Mouse (Mus musculus) neutrophil, adult 5-6 weeks (primary cell): Measurements from ENCODE around the gene Spata16. TPM values are rescaled to one million over a fixed set of nuclear protein-coding genes. Genes with fewer than 3 reads are reported as not detected.
"Not testable (repeated sequence)": the region's sequence is repeated elsewhere in the genome, so short reads cannot be mapped to it uniquely, and the experiment has no call there.

Experiments used
- ATAC-seq: fragments of 151-379, 151-347 bp; 2 replicates; pipeline ENCODE4 v1.8.0; 2017; ENCODE audit warnings: mild to moderate bottlenecking, moderate TSS enrichment; ENCODE audit not compliant: insufficient number of reproducible peaks, poor library complexity, low FRiP score, severe bottlenecking; ENCODE audit errors: extremely low read depth
- total RNA-seq: library from RNA; stranded (forward); fragments of 200-1000 nt; gene quantifications from 2 replicates; pipeline ENCODE4 v1.2.3, GENCODE M21; 2017

Spata16 gene
- not detected in 2 replicates for total RNA-seq

- ATAC-seq = no peak
Observed at GRCm38 (mm10) chr3:26637402-26637801, at the start of gene Spata16. Gene Spata16 (plus strand): TSS chr3:26637620.

GRCm38 (mm10) chr3:26604861-26605260 lies 32.6 kb upstream of the Spata16 start:
- no peak for ATAC-seq

GRCm38 (mm10) chr3:26608531-26608930 lies 28.9 kb upstream of the Spata16 start:
- no peak for ATAC-seq

- ATAC-seq = no peak
Observed at GRCm38 (mm10) chr3:26639214-26639613, 1.8 kb downstream of the Spata16 start.

GRCm38 (mm10) chr3:26639851-26640250 lies 2.4 kb downstream of the Spata16 start:
- no peak for ATAC-seq

- no peak for ATAC-seq
Observed at GRCm38 (mm10) chr3:26640321-26641075, 3.1 kb downstream of the Spata16 start.

DNA sequence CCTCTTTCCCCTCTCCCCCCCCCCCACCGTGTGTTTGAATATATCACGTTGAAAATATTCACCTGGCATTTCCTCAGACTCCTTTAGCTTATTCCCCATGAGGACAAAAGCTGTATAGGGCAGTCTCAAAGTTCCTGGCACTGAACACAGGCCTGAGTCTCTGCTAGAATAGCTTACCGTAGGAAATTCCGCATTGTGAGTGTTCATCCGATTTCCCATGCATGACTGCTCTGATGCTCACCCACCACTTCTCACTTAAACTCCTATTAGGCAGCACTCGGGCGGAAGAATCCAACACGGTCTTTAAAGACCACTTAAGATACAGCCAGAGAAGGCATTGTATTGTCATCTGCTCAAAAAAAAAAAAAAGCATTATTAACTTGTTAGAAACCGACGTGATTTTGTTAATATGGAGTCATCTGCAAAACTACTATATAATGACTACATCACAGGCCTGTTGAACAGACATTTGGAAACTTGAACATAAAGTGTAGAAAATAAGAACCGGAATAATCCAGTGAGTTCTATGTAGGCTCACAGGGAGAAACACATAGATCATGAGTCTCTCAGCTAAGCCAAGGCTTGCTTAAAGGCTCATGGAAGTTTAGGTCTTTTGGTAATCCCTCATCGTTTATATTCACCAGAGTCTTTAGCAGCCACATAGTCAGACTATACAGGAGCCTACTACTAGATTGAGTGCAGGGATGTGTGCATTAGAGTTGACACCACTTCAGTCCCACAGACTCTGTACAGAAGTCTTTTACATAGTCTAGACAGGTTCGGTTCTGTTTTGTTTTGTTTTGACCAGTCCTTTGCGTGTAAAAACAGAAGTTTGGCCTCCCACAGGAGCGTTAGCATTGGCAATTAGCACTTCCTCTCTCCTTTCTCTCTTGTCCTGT lies 4.2 kb downstream of the Spata16 start:
- ATAC-seq = no peak

DNA sequence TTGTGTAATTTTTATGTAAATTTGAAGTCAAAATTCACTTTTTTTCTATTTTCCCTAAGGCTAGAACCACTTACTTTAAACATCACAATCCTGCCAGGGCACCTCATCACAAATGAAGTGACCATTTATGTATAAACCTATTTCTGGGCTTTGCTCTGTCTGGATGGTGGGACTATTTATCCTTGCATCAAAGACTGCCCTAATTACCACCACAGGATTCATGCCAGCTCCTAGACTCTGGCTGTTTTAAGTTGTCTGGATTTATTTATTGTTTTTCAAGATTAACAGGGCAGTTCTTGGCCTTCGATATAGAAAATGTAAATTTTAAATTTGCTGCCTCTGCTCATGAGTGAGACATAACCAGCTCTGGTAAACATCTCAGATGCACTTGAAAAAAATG lies 6.7 kb downstream of the Spata16 start:
- ATAC-seq = no peak

GRCm38 (mm10) chr3:26646834-26647233 lies 9.4 kb downstream of the Spata16 start:
- ATAC-seq = no peak

DNA sequence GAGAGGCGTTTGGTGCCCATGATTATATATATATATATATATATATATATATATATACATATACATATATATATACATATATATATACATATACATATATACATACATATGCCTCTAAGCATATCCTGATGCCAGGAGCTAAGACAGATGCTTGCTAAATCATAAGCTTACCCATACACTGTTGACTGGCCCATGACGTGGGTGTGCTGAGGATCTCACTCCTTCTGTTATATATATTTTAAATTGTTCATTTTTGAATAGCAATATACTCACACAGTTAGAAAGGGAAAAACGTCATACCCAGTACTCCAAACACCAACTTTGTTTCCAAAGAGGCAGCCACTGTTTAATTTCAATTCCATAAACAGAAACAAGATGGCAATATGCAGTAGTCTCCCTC lies 48.4 kb downstream of the Spata16 start:
- no peak for ATAC-seq

- ATAC-seq = not testable (repeated sequence)
Observed at GRCm38 (mm10) chr3:26709492-26709891, 72.1 kb downstream of the Spata16 start.

GRCm38 (mm10) chr3:26727526-26727925 lies 90.1 kb downstream of the Spata16 start:
- ATAC-seq = no peak

- no peak for ATAC-seq
Observed at GRCm38 (mm10) chr3:26750492-26750891, 113.1 kb downstream of the Spata16 start.

DNA sequence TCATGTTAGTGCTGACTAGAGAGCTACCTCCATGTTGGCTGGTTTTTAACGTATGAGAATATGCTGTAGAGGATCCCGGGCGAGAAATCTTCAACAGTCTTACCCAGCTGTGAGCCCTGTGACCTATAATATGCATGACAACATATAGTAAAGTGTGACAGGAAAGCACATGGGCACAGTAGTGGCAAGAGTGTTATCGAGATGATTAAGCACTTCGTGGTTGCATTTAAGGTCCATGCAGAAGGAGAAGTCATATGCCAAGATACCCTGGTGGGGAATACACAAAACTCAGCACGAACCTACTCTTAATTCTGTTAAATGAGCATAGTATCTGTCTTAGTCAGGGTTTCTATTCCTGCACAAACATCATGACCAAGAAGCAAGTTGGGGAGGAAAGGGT lies 115.0 kb downstream of the Spata16 start:
- no peak for ATAC-seq

DNA sequence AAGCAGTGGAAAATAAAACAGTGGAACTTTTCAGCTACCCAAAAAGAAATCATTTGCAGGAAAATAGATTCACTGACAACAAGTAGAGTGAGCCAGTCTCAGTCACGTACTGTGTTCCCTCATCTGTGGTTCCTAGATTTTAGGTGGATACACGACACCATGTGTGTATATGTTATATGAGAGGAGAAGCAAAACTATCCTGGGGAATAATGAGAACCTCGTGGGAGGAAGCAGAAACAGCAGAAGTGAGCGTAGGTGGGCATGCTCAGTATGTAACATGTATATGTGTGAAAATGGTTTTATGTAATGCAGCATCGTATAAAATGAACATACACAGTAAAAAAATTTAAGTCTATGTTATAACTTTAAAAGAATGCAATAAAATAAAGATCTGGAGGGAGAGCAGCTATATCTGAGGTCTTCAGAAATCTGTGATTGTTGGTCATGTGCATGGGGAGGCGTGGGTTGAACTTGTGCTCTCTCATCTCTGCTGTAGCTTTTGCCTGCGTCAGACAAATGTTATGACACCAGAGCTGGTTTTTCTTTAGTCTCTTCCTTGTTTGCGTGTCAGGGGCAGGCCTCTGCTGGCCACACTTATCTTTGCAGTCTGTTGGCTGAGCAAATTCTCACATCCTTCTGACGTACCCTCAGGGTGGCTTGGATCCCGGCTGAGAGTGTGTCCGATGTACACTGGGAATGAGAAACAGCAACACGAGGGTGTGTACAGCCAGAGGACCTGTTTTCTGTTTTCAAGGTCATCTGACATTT lies 156.1 kb downstream of the Spata16 start:
- ATAC-seq = no peak

- ATAC-seq = no peak
Observed at GRCm38 (mm10) chr3:26795851-26796538, 158.6 kb downstream of the Spata16 start.

DNA sequence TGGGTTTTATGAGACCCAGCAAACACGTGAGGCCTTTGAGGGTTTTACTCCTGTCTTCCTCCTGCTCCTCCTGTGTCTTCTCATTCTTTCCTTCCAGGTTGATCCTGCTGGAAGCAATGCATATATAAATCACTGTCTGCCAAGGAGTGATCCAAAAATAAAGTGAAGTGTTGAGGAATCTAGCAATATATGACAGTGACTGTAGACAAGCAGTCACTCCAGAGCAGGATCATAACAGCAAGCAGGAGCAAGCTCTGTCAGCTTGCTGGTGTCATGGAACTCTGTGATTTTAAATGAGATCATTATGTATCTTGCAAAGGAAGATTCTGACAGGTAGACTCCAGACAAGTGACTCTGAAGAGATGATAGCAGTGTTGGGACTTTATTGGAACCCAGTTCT lies 159.5 kb downstream of the Spata16 start:
- no peak for ATAC-seq

- ATAC-seq = no peak
Observed at GRCm38 (mm10) chr3:26814307-26814706, 176.9 kb downstream of the Spata16 start.

- no peak for ATAC-seq
Observed at GRCm38 (mm10) chr3:26815764-26816163, 178.3 kb downstream of the Spata16 start.
